Mouse (Mus musculus): ENCODE measurements at regions not wholly inside any gene's neighbourhood (a gene's known extent, or its start where the extent isn't known, plus 50 kb on each side); places are given as distances from the start of the nearest gene placed in this dataset.

- no peak for TF ChIP-seq CTCF (conservative IDR thresholded peaks at IDR 0.05 in 1 of 2, IDR thresholded peaks at IDR 0.05 in 1 of 2; ENCODE audit: low read depth in 2 of 2, low read length in 2 of 2)
- no peak for TF ChIP-seq MAX (IDR thresholded peaks at IDR 0.05; ENCODE audit: low read length)
- no peak for TF ChIP-seq TCF12 (IDR thresholded peaks at IDR 0.05; ENCODE audit: low read depth, low read length)
- TF ChIP-seq POLR2A (IDR thresholded peaks at IDR 0.05; ENCODE audit: low read depth, low read length): no peak
- TF ChIP-seq RCOR1 (conservative IDR thresholded peaks at IDR 0.05; ENCODE audit: low read depth, low read length): no peak
- TF ChIP-seq EP300 (IDR thresholded peaks at IDR 0.05; ENCODE audit: low read length): no peak
- TF ChIP-seq CHD2 (IDR thresholded peaks at IDR 0.05; ENCODE audit: low read length): no peak
- TF ChIP-seq MXI1 (IDR thresholded peaks at IDR 0.05; ENCODE audit: low read depth, low read length): no peak
- no peak for TF ChIP-seq USF2 (conservative IDR thresholded peaks at IDR 0.05; ENCODE audit: low read depth, low read length)
- no peak for TF ChIP-seq ZC3H11A (IDR thresholded peaks at IDR 0.05; ENCODE audit: low read depth, low read length)
- TF ChIP-seq BHLHE40 (IDR thresholded peaks at IDR 0.05; ENCODE audit: low read depth, low read length): no peak
- TF ChIP-seq IRF4 (IDR thresholded peaks at IDR 0.05; ENCODE audit: low read depth, low read length): no peak
- no peak for TF ChIP-seq USF1 (IDR thresholded peaks at IDR 0.05; ENCODE audit: low read depth, low read length)
- no peak for TF ChIP-seq NRF1 (IDR thresholded peaks at IDR 0.05; ENCODE audit: low read depth, low read length)
These were observed 100.9 kb upstream of the Pdgfd start for GRCm38 (mm10) chr9:6067460-6067859.
